Mouse (Mus musculus) skeletal muscle tissue, adult 2 months (tissue): Measurements from ENCODE around the gene Hemk1.
A peak's percentile ranks its signal among the peaks of the same experiment; 100 is the strongest.

Experiments
- DNase-seq: peaks from one replicate; pipeline ENCODE4 v3.0.0-alpha.2; 2012; ENCODE audit warnings: low read depth, low spot score

The Hemk1 gene

DNA sequence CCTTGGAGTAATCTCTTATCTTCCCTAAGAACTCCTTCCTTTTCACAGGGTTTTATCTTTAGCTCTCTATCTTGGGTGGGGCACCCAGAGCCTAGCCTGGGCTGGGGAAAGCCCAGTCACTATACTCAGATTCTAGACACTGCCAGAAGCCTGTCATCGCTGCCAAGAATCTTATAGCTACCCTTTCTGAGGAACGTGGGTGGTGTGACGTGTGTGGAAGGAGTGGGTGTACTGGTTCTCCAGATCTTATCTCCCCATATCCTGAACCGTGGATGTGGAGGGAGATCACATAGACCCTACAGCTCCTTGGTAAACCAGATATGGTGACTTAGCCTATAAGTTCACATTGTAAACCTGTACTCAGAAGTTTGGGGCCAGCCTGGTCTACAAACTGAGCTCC lies 42.5 kb downstream of the Hemk1 start:
- no peak for DNase-seq

- no peak for DNase-seq
Measured at GRCm38 (mm10) chr9:107294249-107294648, 43.9 kb downstream of the Hemk1 start.

- DNase-seq, result peak; percentile 75
Measured at GRCm38 (mm10) chr9:107290897-107291296, 47.3 kb downstream of the Hemk1 start.

DNA sequence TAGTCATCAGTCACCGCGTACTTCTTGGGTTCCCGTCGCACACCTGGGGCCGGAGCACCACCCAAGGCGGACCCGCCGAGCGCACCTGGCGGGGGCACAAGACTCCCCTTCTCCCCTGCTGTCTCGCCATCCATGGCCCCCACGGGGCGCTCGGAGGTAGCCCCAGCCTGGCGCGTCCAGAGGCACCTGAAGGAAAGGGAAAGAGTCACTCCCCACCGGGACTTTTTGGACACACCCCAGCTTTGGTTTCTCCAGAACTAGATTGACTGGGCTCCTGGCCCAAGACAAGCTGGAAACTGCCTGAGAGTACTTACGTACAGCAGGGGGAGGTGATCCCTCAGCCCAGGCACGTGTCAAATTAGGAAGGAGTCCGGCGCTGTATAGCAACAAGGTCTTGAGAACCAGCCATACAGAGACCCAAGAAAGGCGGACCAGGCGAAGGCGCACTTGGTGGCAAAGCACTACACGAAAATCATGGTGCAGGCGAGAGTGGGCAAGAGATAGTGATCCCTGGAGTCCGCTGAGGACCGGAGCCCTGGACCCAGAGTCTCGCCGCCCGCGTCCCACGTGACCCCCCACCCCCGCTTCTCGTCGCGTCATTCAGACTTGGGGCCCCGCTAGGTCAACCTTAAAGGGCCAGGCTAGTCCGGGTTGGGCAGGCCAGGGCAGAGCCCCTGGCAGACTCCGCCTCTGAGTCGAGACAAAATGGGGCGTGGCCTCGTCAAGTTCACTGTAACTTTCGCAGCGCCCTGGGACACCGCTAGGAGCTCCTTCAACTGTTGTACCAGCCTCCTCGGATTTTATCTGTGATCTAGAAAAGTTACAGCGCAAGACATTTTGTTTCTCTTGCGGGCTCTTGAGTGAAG lies 48.7 kb downstream of the Hemk1 start, which contains the start of gene Mapkapk3:
Gene Mapkapk3 (minus strand): TSS at position 667 of the 866 bp plus-strand sequence.
- DNase-seq, result peak; percentile 95

- no peak for DNase-seq
Measured at GRCm38 (mm10) chr9:107288711-107289110, 49.4 kb downstream of the Hemk1 start.

DNA sequence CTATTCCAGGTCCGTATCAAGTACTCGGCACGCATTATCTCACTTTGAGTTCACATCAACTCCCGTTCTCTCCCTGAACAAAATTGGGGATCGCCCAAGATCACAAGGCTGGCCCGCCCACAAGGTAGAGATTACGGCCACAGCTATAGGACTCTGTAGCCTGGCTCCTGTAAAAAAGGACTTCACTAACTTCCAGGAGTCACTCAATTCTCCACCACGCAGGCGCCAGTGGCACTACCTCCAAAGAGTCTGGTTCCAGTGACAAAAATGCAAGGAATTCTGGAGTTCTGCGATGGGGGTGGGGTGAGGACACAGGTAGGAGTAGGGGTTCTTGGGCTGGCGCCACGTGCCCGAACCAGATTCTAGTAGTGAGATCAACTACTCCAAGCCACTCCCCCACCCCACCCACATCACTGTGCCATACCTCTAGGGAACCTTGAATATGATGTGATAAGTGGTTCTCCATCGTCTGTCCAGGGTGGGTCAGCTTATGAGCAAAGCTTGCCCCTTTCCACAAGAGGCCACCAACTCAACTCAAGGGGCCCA lies 50.0 kb downstream of the Hemk1 start:
- DNase-seq, result no peak

DNA sequence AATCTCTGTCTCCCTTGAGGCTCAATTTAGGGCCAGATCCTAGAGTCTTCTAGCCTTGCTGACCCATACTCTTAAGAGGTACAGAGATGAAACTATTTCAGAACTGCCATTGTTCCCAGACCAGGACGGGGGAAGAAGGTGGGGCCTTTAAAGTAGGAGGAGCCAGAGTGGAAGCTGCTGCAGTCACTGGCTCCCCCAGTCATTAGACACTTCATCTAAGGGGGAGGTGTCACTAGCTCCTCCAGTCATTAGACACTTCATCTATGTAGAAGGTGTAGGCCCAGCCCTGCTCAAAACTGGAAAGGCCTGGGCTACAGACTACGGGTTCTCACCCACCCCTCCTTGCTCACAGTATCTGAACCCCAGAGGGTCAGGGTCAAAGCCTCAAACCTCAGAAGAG lies 50.9 kb downstream of the Hemk1 start:
- no peak for DNase-seq

DNA sequence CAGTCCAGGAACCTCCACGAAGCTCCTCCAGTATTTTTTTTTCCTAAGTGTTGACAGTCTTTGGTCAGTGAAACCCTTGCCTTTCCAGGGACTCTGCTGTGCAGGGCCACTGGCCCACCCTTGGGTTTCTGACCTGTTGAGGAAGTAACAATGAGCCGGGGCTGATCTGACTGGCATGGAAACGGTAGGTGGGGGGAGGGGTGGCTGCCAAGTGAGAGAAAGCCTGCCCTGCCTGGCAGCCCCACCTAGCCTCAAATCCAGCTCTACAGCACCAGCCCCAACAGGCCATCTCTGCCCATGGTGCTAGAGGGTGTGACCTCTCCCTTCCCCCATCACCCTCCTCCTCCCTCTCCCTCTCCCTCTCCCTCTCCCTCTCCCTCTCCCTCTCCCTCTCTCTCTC lies 53.1 kb downstream of the Hemk1 start:
- DNase-seq, result no peak

GRCm38 (mm10) chr9:107282951-107283350 lies 55.2 kb downstream of the Hemk1 start:
- DNase-seq, result no peak

GRCm38 (mm10) chr9:107281241-107281987 lies 56.7 kb downstream of the Hemk1 start:
- DNase-seq, result no peak

GRCm38 (mm10) chr9:107280322-107281027 lies 57.7 kb downstream of the Hemk1 start:
- no peak for DNase-seq

DNA sequence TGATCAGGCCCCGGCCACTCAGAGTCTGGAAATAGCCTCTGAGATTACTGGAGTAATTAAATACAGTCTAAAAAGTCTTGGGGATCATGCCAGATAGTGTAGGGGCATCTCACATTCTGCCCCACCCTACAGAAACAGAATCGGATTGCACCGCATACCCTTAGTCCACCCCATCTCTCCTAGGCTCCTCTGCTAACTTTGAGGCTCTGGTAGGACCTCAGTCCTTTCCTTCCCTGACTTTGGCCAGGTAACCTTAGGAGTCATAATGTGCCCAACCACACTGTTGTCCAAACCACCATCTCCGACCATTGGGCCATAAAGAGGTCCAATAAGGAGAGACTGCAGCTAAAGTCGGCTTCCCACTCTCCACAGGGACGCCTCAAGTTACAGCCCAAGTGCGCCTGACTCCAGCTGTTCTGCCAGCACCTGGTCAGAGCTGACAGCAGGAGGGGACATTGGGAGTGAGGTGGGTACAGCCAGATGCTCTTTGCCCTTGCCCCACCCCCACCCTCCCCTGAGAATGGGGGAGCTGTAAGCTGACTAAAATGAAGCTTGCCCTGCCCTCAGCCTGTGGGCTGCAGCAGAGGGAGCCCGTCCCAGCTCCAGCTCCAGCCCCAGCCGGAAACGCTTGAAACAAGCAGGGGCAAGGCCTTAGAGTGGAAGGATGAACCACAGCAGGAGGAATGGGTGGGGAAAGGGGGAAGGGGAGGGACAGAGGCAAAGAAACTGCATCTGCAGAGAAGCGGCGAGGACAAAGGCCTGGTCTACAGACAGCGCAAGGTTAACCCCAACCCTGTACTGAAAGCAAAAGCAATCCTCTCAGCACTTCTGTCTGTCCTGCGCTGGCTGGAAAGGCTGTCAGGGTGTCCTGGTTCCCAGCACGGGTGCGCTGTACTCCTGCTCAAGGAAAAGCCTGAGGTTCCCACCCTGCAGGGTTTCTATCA lies 58.5 kb downstream of the Hemk1 start:
- peak; percentile 92 for DNase-seq

GRCm38 (mm10) chr9:107278527-107279377 lies 59.4 kb downstream of the Hemk1 start:
- DNase-seq, result peak; percentile 78

- no peak for DNase-seq
Measured at GRCm38 (mm10) chr9:107278126-107278525, 60.0 kb downstream of the Hemk1 start.

- DNase-seq, result no peak
Measured at GRCm38 (mm10) chr9:107277603-107278002, 60.5 kb downstream of the Hemk1 start.
